Mouse (Mus musculus) colon, adult 2 months (tissue): Measurements from ENCODE around the gene Tmem86a. TPM values are rescaled to one million over a fixed set of nuclear protein-coding genes. Genes with fewer than 3 reads are reported as not detected.

Experiments
- polyA plus RNA-seq: library from polyadenylated mRNA; depleted of rRNA; stranded (reverse); fragments of >200 nt; gene quantifications from 2 replicates; pipeline ENCODE4 v1.2.3, GENCODE M21; 2012; rRNA removed

Tmem86a gene
- 16.4 and 29.4 TPM in 2 replicates for polyA plus RNA-seq

DNA sequence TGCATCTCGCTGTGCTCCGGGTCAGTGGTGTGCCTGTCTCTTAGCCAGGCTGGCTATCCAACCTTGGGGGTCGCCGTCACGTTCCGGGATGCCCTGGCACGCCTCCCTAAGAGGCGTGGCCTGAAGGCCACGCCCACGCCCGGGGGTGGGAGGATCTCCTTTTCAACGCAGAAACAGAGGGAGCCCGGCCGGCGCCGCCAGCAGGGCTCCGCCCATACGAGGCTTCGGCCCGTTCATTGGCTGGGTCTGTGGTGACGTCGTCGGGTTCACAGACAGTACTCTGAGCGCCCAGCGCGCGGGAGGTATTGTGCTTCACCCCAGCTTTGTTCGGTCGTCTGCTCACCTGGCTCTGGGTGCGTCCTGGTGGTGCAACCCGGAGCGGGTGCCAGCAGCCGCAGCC lies at the start of gene Tmem86a:
TSS of gene Tmem86a (plus strand) at position 236 of the 400 bp plus-strand sequence.

DNA sequence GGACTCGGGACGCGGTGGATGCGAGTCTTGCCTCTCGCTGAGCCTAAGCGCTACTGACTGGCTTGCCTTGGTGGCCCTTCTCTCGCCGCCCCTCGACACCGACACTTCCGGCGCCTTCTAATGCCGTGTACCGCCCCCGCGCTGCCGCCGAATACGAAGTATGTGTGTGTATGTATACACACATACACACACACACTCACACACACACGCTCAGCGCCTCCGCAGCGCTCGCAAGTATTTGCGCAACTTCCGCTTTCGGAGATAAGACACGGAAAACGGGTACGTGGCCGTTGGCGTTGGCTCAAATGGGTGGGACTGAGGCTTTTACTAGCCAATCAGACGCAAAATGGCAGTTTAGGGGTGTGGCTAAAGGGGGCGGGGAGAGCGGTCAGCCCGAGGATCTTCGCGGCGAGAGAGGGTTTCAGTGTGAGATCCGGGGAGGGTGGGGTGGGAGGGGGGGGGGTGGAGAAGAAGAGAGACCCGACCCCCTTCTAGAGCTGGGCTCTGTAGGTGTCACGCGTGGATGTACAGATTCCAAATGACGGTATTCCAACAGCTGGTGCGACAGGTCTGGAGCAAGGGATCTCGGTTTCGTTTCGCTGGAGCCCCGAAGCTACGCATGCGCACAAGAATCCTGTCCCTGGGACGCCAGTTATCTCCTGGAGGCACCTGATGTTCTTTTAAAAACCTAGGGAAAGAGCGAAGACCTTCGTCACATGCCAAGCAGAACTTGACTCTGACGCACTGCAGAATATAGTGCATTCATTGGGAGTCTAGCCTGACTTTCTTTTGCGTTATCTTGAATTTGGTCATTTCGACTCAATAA lies 42.0 kb upstream of the Tmem86a start, which contains the start of gene Spty2d1:
TSS of gene Spty2d1 (minus strand) at position 244 of the 826 bp plus-strand sequence.

Other genes with a start within 250 kb of the Tmem86a start
- 720 and 854 TPM in 2 replicates for gene Ldha, start 209.1 kb upstream of the Tmem86a start, polyA plus RNA-seq
- not detected in 2 replicates for gene Ldhc, start 189.4 kb upstream of the Tmem86a start, polyA plus RNA-seq
- gene Tsg101, start 130.6 kb upstream of the Tmem86a start, polyA plus RNA-seq = 67.5 and 67.9 TPM in 2 replicates
- gene Uevld, start 92.1 kb upstream of the Tmem86a start, polyA plus RNA-seq = 1.8 and 2.2 TPM in 2 replicates
- not detected in 2 replicates for gene Gm9999, start 67.0 kb upstream of the Tmem86a start, polyA plus RNA-seq
- gene Spty2d1, start 42.2 kb upstream of the Tmem86a start, polyA plus RNA-seq = 5.4 TPM in 2 replicates
- gene Ptpn5, start 83.1 kb downstream of the Tmem86a start, polyA plus RNA-seq = 1.0 and 1.3 TPM in 2 replicates
- gene Mrgpra6, start 154.3 kb downstream of the Tmem86a start, polyA plus RNA-seq = not detected in 2 replicates
- not detected in 2 replicates for gene Mrgpra9, start 202.2 kb downstream of the Tmem86a start, polyA plus RNA-seq